Mouse (Mus musculus): Measurements from ENCODE around the gene Gucy1b1. TPM values are rescaled to one million over a fixed set of nuclear protein-coding genes. Genes with fewer than 3 reads are reported as not detected.

Gene Gucy1b1
- polyA plus RNA-seq, 1 experiment from 2014 or later = 41.6 TPM

DNA sequence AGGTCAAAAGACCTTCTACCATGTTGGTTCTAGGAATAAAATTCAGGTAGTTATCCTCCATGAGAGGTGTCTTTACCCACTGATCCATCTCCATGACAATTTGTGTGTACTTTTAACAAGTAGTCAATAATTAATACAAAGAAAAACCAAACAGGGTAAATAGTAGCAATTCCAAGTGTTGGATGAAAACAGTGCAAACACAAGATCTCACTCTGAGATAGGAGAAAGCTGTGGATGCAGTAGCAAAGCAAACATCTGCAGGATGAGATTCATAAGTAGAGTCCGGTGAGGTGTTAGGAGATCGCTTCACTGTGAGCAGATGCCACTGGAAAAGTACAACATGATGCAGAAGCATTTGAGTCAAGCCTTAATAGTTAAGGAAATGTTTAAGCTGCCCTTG lies 88.4 kb downstream of the Gucy1b1 start:
- no peaks in the 10 kb centered on the region for H3K4me1 ChIP-seq (ENCODE audit: control insufficient read depth, insufficient read depth, low read length)
- H3K4me2 ChIP-seq (ENCODE audit: low read length) = no peak overlapping the region
- H3K27ac ChIP-seq (replicated peaks; ENCODE audit: low read depth, low read length) = no peak overlapping the region
- WGBS = 95% methylated on average over 2 of the region's 2 CpGs
- DNase-seq (no peak), ATAC-seq (ENCODE audit: low FRiP score, low TSS enrichment) (no peak)
- no peak overlapping the region for H3K4me3 ChIP-seq (replicated peaks; ENCODE audit: low read depth, low read length)
- no peaks in the 10 kb centered on the region for H3K9me3 ChIP-seq (ENCODE audit: control insufficient read depth, low read length)
- H3K9ac ChIP-seq (replicated peaks; ENCODE audit: low read length) = no peak overlapping the region
- H3K27me3 ChIP-seq (ENCODE audit: control insufficient read depth, insufficient read depth, low read length) = no peaks in the 10 kb centered on the region
- no peaks in the 10 kb centered on the region for H3K36me3 ChIP-seq (ENCODE audit: control insufficient read depth, insufficient read depth, low read length)

DNA sequence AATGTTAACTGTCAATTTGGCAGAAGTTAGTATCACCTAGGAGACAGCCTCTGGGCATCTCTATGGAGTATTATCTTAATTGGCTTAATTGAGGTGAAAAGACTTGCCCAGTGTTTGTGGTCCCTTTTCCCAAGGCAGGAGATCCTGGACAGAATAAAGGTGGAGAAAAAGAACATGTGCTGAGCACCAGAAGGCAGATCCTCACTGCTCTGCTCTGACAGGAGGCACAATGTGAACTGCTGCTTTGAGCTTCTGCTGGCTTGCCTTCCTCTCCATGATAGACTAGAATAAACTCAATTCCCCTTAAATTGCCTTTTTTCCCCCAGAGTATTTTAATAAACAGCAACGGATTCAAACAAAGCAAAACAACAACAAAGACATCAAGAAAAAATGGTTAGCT lies 89.4 kb downstream of the Gucy1b1 start:
- H3K4me3 ChIP-seq (replicated peaks; ENCODE audit: low read depth, low read length) = no peak overlapping the region

DNA sequence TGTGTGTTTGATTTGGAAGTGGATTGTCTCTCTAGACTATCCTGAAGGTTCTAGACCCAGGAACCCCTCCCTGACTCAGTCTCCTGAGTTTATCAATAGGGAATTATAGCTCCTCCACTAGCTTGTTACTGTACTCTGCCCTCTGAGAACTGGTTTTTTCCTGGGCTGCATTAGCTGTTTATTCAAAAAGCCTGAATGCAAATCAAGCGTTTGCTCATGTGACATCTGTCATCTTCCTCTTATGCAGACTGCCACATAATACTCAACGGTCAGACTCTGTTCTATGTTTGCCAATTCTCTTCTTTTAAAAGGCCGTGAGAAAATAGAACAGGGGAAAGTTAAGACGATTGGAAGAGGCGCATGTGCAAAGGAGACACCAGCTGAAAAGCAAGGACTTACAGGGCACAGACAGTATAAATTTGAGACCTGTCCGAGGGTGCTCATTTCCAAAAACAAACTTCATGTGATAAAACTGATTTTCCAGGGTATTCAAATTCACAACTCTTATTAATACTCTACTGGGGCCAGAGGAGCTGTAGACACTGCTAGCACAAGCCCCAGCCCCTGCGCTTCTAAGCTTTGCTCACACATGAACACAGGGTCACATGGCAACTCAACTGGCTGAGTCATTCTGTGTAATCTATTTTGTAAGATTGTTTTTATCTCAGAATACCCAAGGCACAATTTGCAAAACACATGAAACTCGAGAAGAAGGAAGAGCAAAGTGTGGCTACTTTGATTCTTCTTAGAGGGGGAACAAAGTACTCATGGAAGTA lies 91.2 kb downstream of the Gucy1b1 start:
- ATAC-seq (ENCODE audit: low FRiP score, low TSS enrichment) (no peak), DNase-seq (no peak)
- H3K27ac ChIP-seq (replicated peaks; ENCODE audit: low read depth, low read length) = no peak overlapping the region
- H3K9ac ChIP-seq (replicated peaks; ENCODE audit: low read length) = no peak overlapping the region
- H3K27me3 ChIP-seq (ENCODE audit: control insufficient read depth, insufficient read depth, low read length) = no peaks in the 10 kb centered on the region
- WGBS = 83% methylated on average over 8 of the region's 8 CpGs
- no peak overlapping the region for H3K4me3 ChIP-seq (replicated peaks; ENCODE audit: low read depth, low read length)
- no peaks in the 10 kb centered on the region for H3K36me3 ChIP-seq (ENCODE audit: control insufficient read depth, insufficient read depth, low read length)
- H3K9me3 ChIP-seq (ENCODE audit: control insufficient read depth, low read length) = no peaks in the 10 kb centered on the region
- no peak overlapping the region for H3K4me2 ChIP-seq (ENCODE audit: low read length)
- no peaks in the 10 kb centered on the region for H3K4me1 ChIP-seq (ENCODE audit: control insufficient read depth, insufficient read depth, low read length)

More for the DNA sequence above, 89.4 kb downstream of the Gucy1b1 start:
- H3K4me1 ChIP-seq (ENCODE audit: control insufficient read depth, insufficient read depth, low read length) = no peaks in the 10 kb centered on the region
- H3K9ac ChIP-seq (replicated peaks; ENCODE audit: low read length) = no peak overlapping the region
- ATAC-seq (ENCODE audit: low FRiP score, low TSS enrichment) = no peak
- no peak for DNase-seq
- H3K9me3 ChIP-seq (ENCODE audit: control insufficient read depth, low read length) = no peaks in the 10 kb centered on the region
- WGBS = 69% methylated on average over 1 of the region's 1 CpGs
- H3K27ac ChIP-seq (replicated peaks; ENCODE audit: low read depth, low read length) = no peak overlapping the region
- no peaks in the 10 kb centered on the region for H3K27me3 ChIP-seq (ENCODE audit: control insufficient read depth, insufficient read depth, low read length)
- no peak overlapping the region for H3K4me2 ChIP-seq (ENCODE audit: low read length)
- no peaks in the 10 kb centered on the region for H3K36me3 ChIP-seq (ENCODE audit: control insufficient read depth, insufficient read depth, low read length)

Small RNA genes lying within 50 kb of the gene (microRNA-seq; reads per million reads assigned to microRNA genes)
- gene Mir7010 = not detected

Other genes with a start within 250 kb of the Gucy1b1 start
- gene Ctso, start 142.1 kb downstream of the Gucy1b1 start, polyA plus RNA-seq (2014; fragmentation: Nextera tagmentation; extraction: Ambion mirVana) = 5.1 and 7.1 TPM in 2 replicates
- 0.25 TPM in 1 of 2 replicates, not detected in the other for gene Tdo2, start 98.5 kb downstream of the Gucy1b1 start, polyA plus RNA-seq (2014; fragmentation: Nextera tagmentation; extraction: Ambion mirVana)
- not detected in 2 replicates for gene Asic5, start 92.4 kb downstream of the Gucy1b1 start, polyA plus RNA-seq (2014; fragmentation: Nextera tagmentation; extraction: Ambion mirVana)
- 18.9 and 19.9 TPM in 2 replicates for gene Gucy1a1, start 71.1 kb upstream of the Gucy1b1 start, polyA plus RNA-seq (2014; fragmentation: Nextera tagmentation; extraction: Ambion mirVana)